Mouse (Mus musculus) left cerebral cortex, adult 2 months (tissue): ENCODE measurements around the gene Rrnad1. TPM values are rescaled to one million over a fixed set of nuclear protein-coding genes. Genes with fewer than 3 reads are reported as not detected.
A peak's percentile ranks its signal among the peaks of the same experiment; 100 is the strongest.

ENCODE experiments used
- DNase-seq, 2 experiments: peaks; one replicate each; pipeline ENCODE4 v3.0.0; 2021 to 2022; ENCODE audit warnings: low spot score in 2 of 2, mixed read lengths in 1 of 2; ENCODE audit errors: extremely low spot score in 1 of 2
- H3K27ac ChIP-seq: fragments of 200-600 bp; 2 replicates; pipeline ENCODE4 v1.8.1; 2022
- H3K4me3 ChIP-seq: fragments of 200-600 bp; 2 replicates; pipeline ENCODE4 v1.8.1; 2022
- CTCF ChIP-seq: fragments of 200-600 bp; IDR thresholded peaks from 2 replicates; pipeline ENCODE4 v1.8.1; 2022; ENCODE audit warnings: antibody characterized with exemption, mild to moderate bottlenecking, moderate library complexity
- intact Hi-C: fragments of 180-260 bp; cut with DNase I; formaldehyde crosslinking; loops from one replicate; pipeline ENCODE4 v1.15.1; 2025
- total RNA-seq, 2 experiments: library from RNA; stranded (reverse); gene quantifications; 2 replicates each; pipeline ENCODE4 v1.2.3; 2021

Rrnad1 gene
- total RNA-seq, 2 experiments from 2014 or later = 22.9 to 24.7 TPM

- intact Hi-C loops = no loop called here
- no peak for TF ChIP-seq CTCF
- no peak for DNase-seq
- Histone ChIP-seq H3K27ac (no peak overlapping the region), H3K4me3 (no peak overlapping the region)
These were observed 4.0 kb upstream of the Rrnad1 start for GRCm38 (mm10) chr3:87934501-87934900.

GRCm38 (mm10) chr3:87934026-87934425 lies 3.5 kb upstream of the Rrnad1 start:
- no peak for TF ChIP-seq CTCF
- intact Hi-C loops = no loop called here
- DNase-seq = no peak
- no peak overlapping the region for H3K27ac ChIP-seq
- H3K4me3 ChIP-seq = no peak overlapping the region

GRCm38 (mm10) chr3:87929341-87930077 lies 1.0 kb downstream of the Rrnad1 start:
- DNase-seq = no peak
- Histone ChIP-seq H3K27ac (peak overlapping the region; percentile 73), H3K4me3 (peak overlapping the region; percentile 83)
- intact Hi-C loops = loop anchor here (1.0 kb wide), 2 partner anchors 10 to 44 kb away; partner anchors contain the start of genes Mrpl24 and Prcc
- TF ChIP-seq CTCF = no peak

- intact Hi-C loops = no loop called here
- Histone ChIP-seq H3K27ac (no peak overlapping the region), H3K4me3 (no peak overlapping the region)
- DNase-seq = no peak
- no peak for TF ChIP-seq CTCF
These were observed 3.1 kb downstream of the Rrnad1 start for GRCm38 (mm10) chr3:87927452-87927851.

- no peak for DNase-seq
- intact Hi-C loops = no loop called here
- TF ChIP-seq CTCF = no peak
- Histone ChIP-seq H3K4me3 (no peak overlapping the region), H3K27ac (no peak overlapping the region)
These were observed 5.5 kb downstream of the Rrnad1 start for GRCm38 (mm10) chr3:87924996-87925395.

- H3K27ac ChIP-seq = no peak overlapping the region
- H3K4me3 ChIP-seq = peak overlapping the region; percentile 71
- TF ChIP-seq CTCF = no peak; the same call in none of the 2 replicates
- no peak for DNase-seq
- intact Hi-C loops = no loop called here
These were observed 10.1 kb downstream of the Rrnad1 start for GRCm38 (mm10) chr3:87920270-87920943.

DNA sequence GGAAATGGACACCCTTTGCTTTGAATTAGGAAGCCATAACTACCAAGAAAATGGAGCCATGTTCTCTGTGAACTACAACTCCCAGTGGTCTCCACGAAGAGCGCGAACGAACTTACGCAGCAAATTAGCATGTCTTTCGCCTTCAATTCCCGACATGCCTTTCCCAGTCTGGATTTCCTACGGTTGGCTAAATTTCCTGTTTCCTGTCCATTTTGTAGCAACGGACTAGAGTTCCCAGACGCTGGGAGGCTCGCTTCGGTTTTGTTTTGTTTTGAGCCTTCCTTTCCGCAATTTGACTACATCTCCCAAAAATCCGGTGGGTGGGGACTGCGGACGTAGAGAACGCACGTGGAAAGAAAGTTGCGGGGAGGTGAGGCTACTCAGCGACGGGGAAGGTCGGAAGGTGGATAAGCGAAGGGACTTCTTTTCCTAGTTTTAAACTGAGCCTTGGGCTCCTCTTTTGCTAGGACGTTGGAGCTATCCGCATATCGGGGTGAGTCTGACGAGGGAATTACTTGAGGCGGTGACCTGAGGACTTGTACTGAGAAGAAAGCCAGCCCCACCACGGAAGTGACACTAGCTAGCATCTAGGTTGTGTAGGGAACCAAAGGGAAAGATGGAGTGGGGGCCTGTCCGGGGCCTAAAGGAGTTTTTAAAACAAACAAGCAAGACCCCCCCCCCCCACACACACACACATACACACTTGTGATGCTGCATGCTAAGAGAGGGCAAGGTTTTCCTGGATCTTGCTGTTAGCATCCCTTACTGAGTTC lies 11.0 kb downstream of the Rrnad1 start, which contains the start of gene Mrpl24:
TSS of gene Mrpl24 (plus strand) at position 171 of the 773 bp plus-strand sequence.
- peak within 1 kb of the TSS; percentile 69 for H3K27ac ChIP-seq
- peak; percentile 72 to 81 for DNase-seq
- intact Hi-C loops = loop anchor here (1.0 kb wide), 3 partner anchors 11 to 34 kb away; partner anchors contain the start of genes Hdgf, Isg20l2, Prcc and Rrnad1
- TF ChIP-seq CTCF = no peak
- H3K4me3 ChIP-seq = peak within 1 kb of the TSS; percentile 71

DNA sequence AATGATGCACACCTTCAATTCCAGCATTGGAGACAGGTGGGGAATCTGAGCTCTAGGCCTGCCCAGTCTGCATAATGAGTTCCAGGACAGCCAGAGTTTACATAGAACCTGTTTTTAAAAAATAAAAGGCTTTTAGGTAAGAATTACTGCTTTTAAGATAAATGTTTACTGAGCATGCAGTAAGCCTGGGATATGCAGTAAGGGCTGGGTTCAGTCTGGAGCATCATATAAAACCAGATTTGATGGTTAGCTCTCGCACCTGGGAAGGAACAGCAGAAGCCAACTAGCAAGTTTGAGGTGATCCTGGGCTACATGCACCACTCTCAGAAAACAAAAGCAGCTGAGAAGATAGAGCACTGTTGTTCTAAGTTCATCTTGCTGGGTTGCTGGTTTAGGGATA lies 12.0 kb downstream of the Rrnad1 start:
- no peak overlapping the region; the same call in 1 of the 2 replicates for H3K27ac ChIP-seq
- intact Hi-C loops = no loop called here

DNA sequence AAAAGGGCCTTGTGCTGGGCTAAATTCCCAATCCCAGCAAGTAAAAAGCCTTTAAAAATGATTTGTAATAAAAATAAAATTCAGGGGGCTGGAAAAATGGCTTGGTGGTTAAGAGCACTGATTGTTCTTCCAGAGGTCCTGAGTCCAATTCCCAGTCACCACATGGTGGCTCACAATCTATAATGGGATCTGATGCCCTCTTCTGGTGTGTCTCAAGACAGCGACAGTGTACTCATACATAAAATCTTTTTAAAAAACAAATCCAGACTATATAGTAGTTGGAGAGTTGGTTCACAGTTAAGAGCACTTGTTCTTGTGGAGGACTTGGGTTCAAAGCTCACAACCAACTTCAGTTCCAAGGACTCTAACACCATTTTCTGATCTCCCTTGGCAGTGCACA lies 13.5 kb downstream of the Rrnad1 start:
- TF ChIP-seq CTCF = peak; percentile 8
- Histone ChIP-seq H3K27ac (no peak overlapping the region), H3K4me3 (no peak overlapping the region)
- no peak for DNase-seq
- intact Hi-C loops = no loop called here

More for the DNA sequence above, 12.0 kb downstream of the Rrnad1 start:
- no peak for DNase-seq
- TF ChIP-seq CTCF = no peak
- no peak overlapping the region for H3K4me3 ChIP-seq

DNA sequence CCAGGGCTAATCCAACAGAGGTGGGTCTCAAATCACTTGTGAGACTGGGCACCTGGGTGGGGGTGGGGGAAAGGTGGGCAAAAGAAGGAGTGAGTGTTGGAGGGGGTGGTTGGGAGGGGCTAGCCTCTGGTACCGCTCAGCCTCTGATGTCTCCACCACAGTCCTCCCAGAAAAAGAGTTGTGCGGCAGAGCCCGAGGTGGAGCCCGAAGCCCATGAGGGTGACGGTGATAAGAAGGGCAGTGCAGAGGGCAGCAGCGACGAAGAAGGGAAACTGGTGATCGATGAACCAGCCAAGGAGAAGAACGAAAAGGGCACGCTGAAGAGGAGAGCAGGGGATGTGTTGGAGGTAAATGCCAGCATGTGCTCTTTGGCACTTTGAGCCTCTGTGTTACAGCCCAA lies 16.6 kb downstream of the Rrnad1 start:
- H3K27ac ChIP-seq = no peak overlapping the region
- no peak for TF ChIP-seq CTCF
- intact Hi-C loops = no loop called here

GRCm38 (mm10) chr3:87913491-87913890 lies 17.0 kb downstream of the Rrnad1 start:
- Histone ChIP-seq H3K4me3 (no peak overlapping the region), H3K27ac (no peak overlapping the region)
- DNase-seq = no peak
- no peak for TF ChIP-seq CTCF
- intact Hi-C loops = no loop called here

More for the DNA sequence above, 16.6 kb downstream of the Rrnad1 start:
- no peak for DNase-seq
- no peak overlapping the region for H3K4me3 ChIP-seq
